Mouse (Mus musculus): Measurements from ENCODE around the gene Mapk9. TPM values are rescaled to one million over a fixed set of nuclear protein-coding genes. Genes with fewer than 3 reads are reported as not detected.
A peak's percentile ranks its signal among the peaks of the same experiment; 100 is the strongest.

Mapk9 gene
- total RNA-seq, 1 experiment from 2014 or later = 43.4 TPM

GRCm38 (mm10) chr11:49835257-49835956, 11.1 kb upstream of the Mapk9 start:
- ATAC-seq (replicated peaks; ENCODE audit: insufficient number of reproducible peaks, low FRiP score, low TSS enrichment, poor library complexity, severe bottlenecking) = no peak

DNA sequence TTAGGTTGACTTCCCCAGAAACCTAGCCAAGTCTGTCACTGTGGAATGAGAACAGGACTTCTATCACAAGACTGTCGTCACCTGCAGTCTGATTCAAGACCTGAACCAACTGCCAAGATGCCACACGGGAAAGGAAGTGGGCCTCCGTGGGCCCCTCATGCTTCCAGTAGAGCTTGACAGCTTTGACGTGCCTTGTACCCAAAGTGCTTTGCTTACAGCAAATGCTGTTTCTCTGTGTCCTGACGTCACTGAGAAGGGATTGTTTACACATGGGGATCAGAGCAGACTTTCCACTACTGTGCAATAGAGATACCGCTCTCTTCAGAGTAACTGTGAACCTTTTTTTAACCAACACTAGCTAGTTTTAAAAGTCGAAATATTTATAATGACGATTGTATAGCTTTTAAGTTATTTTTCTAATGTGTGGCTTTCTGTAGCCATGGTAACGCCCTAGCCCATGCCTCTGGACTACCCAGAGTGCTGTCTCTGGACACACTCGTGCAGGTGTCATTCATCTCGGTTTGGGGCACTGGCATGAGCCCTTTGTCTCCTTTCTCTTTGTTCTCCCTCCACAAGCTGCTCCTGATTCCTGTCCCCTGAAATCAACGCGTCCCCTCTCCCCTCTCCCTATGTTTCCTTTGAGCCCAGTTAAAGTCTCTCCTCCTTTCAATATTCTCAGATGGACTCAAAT, 8.7 kb upstream of the Mapk9 start:
- ATAC-seq (replicated peaks; ENCODE audit: insufficient number of reproducible peaks, low FRiP score, low TSS enrichment, poor library complexity, severe bottlenecking) = no peak

- ATAC-seq (replicated peaks; ENCODE audit: insufficient number of reproducible peaks, low FRiP score, low TSS enrichment, poor library complexity, severe bottlenecking) = no peak
These were observed 5.9 kb upstream of the Mapk9 start for GRCm38 (mm10) chr11:49840666-49841065.

DNA sequence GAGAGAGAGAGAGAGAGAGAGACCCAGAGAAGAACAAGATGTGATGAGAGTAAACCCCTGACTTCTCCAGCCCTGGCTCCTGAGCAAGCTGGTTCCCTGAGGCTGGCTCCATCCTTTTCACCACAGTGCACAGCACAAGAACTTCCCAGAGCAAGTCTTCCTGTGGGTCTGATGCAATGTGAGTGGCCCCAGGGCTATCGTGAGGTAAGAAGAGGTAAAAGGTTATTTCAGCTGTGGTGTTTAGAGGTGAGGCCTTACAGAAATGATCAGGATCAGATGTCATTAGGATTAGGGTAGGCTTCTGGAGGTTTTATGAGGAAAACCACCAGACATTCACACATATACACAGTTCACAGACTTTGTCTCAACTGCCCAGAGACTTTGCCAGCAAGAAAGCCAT, 4.7 kb upstream of the Mapk9 start:
- ATAC-seq (replicated peaks; ENCODE audit: insufficient number of reproducible peaks, low FRiP score, low TSS enrichment, poor library complexity, severe bottlenecking) = no peak

DNA sequence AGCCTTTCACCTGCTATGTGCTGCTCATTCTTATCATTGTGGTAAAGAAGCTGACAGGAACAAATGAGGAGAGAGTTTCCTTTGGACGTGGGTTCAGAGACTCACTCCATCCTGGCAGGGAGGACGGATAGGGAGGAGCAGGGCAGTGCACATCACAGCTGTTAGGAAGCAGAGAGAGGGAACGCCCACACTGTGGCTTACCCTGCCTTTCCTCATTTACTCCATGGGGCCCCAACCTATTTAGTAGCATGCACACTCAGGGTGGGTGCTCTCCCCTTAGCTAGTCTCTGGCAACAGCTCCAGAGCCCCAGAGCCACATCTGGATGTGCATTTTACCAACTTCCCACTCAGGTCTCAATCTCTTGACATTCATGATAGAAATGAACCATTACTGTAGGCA, 3.8 kb upstream of the Mapk9 start:
- no peak for ATAC-seq (replicated peaks; ENCODE audit: insufficient number of reproducible peaks, low FRiP score, low TSS enrichment, poor library complexity, severe bottlenecking)

DNA sequence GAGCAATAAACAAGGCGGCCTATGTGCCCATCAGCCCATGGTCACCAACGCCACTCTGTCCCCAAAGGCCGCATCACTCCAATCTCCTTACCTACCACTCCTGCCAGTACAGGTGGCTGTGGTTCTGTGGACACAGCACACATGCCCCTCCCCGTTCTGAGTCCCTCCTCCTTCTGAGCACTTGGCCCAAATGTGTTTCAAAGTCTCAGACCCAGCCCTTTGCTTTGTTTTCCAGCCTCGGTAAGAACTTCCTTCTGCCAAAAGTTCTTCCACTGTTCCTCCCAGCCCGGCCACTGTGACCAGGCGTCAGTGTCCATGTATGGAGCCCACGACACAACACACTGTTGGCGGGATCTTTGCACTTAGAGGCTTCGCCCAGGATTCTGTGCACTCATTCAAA, 2.2 kb upstream of the Mapk9 start:
- ATAC-seq (replicated peaks; ENCODE audit: insufficient number of reproducible peaks, low FRiP score, low TSS enrichment, poor library complexity, severe bottlenecking) = no peak

DNA sequence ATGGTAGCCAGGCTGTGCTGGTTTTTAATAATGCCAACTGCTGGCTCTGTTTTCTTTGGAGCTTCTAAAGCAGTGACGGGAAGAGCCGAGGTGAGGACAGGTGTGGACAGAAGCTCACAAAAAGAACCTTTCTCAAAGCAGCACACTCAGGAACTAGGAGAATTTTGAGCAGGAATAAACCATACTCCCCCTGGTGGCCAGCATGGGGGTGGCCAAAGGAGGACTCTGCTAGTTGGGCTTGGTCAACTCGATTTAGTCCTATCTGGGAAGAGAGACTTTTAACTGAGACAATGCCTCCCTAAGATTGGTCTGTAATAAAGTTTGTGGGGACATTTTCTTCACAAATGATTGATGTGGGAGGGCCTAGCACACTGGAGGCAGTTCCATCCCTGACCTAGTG, 1.6 kb upstream of the Mapk9 start:
- ATAC-seq (replicated peaks; ENCODE audit: insufficient number of reproducible peaks, low FRiP score, low TSS enrichment, poor library complexity, severe bottlenecking) = peak; percentile 30; the same call in 1 of the 2 replicates

DNA sequence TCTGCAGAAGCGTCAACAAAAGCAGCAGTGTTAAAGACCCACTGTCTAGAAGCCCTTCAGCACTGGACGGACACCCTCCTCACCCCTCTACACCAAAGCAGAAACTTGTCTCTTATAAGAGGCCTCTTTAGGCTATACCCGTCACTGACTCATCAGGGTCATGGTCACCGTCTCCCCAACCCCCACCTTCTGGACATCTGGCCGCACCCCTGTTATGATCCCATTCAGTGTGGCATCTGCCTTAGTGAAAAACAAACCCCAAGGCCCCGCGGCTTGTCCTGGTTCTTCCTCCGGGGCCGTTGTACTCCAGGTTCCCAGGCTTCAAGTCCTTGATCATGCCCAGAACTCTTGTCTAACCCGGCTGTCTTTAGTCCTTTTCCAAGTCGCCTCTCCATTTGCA, 593 bp upstream of the Mapk9 start:
- 0 out of 2 replicates have a peak, but pooled peaks have one; percentile 3 for ATAC-seq (replicated peaks; ENCODE audit: insufficient number of reproducible peaks, low FRiP score, low TSS enrichment, poor library complexity, severe bottlenecking)

DNA sequence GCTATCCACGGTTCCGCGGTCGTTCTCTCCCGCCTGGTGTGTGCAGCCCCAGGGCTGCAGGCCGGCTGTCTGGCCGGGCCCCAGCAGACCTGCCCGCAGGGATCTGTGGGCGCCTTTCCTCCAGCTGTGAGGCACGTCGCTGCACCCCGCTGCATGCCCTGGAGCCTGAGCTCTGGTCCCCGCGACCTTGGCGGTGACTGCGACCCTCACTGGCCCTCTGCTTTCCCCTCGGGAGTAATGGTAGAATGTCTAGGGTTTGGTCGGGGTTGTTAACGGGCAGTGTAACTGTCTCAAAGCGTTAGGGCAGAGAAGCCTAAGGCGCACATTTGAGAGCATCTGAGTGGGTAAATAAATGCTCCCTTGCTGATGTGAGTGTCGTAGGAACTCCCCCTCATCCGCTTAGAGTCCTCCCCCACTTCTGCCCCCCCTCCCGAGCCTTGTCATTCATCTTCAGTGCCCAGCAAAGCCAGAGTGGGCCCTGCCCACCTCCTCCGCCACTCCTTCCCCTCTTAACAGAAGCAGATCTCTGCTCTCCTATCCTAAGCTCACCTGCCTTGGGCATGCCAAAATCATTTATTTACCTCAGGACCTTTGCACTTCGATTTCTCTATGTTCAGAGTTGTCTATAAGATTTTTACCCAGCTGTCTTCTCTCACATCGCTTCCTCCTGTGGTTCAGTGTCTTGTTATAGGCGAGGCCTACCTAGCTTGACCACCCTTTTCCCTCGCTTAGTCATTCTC, 690 bp downstream of the Mapk9 start:
- no peak for ATAC-seq (replicated peaks; ENCODE audit: insufficient number of reproducible peaks, low FRiP score, low TSS enrichment, poor library complexity, severe bottlenecking)

- ATAC-seq (replicated peaks; ENCODE audit: insufficient number of reproducible peaks, low FRiP score, low TSS enrichment, poor library complexity, severe bottlenecking) = no peak
These were observed 1.2 kb downstream of the Mapk9 start for GRCm38 (mm10) chr11:49847811-49848078.

DNA sequence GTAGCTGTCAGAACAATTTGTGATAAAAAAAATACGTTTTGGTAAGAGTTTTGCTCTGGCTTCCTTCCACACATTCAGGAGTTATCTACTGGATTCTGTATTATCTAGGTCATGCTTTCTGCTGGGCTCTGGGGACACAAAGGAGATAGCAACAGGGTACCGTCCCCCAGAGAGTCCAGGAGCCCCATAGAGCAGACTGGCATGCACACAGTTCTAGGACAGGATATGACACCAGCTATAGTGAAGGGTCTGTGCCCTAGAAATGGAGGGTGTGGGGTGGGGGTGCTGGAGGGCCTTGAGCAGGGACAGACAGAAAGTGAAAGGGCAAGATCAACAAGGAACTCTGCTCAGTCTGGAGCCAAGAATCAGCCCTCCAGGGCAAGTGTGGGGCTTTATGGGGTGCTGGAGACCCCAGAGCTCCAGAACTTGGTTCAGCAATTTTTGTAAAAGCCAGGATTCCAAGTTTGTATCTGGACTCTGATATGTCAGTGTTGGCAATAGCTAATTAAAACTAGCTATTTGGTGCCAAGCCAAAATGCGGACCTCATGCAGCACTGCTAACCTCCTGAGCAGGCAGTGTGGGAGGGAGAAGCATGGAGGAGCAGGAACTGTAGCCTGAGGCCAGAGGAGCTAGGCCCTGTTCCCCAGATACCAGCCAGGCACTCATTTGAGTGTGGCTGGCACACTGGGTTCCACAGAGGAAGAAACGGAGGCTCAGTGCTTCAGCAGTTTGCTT, 1.7 kb downstream of the Mapk9 start:
- ATAC-seq (replicated peaks; ENCODE audit: insufficient number of reproducible peaks, low FRiP score, low TSS enrichment, poor library complexity, severe bottlenecking) = no peak

DNA sequence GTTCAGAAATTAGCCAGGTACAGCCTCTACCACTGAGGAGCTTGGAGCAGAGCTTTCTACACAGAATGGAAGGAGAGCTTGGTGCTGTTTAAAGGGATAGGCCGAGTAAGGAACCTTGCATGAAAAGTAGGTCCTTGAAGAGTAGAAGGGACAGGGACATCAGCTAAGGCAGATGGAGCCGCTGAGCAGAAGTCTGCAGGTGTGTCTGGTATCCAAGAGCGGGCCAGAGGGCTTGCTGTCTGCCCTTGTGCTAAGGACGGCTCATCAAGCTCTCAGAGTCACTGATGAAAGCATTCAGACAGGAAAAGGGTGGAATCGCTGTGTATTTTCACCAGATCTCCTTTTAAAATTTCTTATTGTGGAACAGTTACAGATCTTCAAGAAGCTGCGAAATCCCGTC, 3.8 kb downstream of the Mapk9 start:
- no peak for ATAC-seq (replicated peaks; ENCODE audit: insufficient number of reproducible peaks, low FRiP score, low TSS enrichment, poor library complexity, severe bottlenecking)

DNA sequence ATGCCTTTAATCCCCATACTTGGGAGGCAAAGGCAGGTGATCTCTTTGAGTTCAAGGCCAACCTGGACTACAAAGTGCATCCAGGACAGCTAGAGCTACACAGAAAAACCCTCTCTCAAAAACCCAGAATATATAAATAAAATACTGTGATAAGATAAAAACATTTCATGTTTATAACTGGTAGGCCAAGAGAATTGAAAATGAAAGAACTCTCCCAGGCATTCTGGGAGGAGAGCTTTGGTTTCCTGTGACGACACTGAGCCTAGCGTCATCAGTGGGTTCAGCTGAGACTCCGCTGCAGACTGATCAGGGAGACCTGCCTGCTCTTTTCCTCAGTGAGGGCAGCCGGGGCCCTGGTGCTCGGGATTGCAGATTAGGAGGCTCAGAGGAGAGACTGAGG, 8.6 kb downstream of the Mapk9 start:
- ATAC-seq (replicated peaks; ENCODE audit: insufficient number of reproducible peaks, low FRiP score, low TSS enrichment, poor library complexity, severe bottlenecking) = 0 out of 2 replicates have a peak, but pooled peaks have one; percentile 63

- no peak for ATAC-seq (replicated peaks; ENCODE audit: insufficient number of reproducible peaks, low FRiP score, low TSS enrichment, poor library complexity, severe bottlenecking)
These were observed 14.6 kb downstream of the Mapk9 start for GRCm38 (mm10) chr11:49861139-49861538.

- ATAC-seq (replicated peaks; ENCODE audit: insufficient number of reproducible peaks, low FRiP score, low TSS enrichment, poor library complexity, severe bottlenecking) = no peak
These were observed 17.4 kb downstream of the Mapk9 start for GRCm38 (mm10) chr11:49863926-49864325.

DNA sequence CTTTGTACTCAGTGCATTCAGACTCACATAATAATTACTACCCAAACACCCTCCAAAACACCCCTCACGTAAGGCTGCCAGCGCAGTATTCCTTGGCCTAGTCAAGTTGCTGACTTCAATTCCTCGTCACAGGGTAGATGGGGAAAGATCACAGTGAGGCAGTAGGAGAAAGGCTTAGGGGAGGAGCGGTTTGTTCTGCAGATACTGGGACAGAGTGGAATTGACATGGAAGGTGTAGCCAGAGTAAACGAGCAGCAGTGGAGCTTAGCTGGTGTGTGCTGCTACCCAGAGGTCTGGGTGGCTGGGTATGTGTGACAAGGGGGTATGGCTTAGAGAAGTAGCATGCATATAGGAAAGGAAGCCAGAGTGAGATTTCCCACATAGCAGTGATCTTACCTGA, 20.8 kb downstream of the Mapk9 start:
- no peak for ATAC-seq (replicated peaks; ENCODE audit: insufficient number of reproducible peaks, low FRiP score, low TSS enrichment, poor library complexity, severe bottlenecking)

GRCm38 (mm10) chr11:49869762-49870161, 23.2 kb downstream of the Mapk9 start:
- 0 out of 2 replicates have a peak, but pooled peaks have one; percentile 61 for ATAC-seq (replicated peaks; ENCODE audit: insufficient number of reproducible peaks, low FRiP score, low TSS enrichment, poor library complexity, severe bottlenecking)

DNA sequence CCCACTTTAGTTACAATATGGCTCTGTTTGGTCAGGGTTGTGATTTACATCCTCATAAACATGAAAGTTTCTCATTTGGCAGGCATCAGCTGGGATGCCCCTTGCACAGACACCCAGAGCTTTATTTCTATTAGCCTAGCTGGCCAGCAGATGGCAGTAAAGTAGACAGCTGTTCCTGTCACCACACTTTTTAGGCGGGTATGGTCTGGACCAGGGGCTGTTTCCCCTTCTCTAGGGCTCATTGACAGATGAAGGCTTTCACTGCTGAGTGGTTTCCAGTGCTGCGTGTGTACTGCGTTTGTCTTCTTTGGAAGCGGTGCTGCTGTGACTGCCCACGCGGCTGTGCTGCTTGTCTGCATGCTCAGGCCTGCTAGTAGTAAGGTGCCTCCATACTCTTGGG, 25.4 kb downstream of the Mapk9 start:
- 0 out of 2 replicates have a peak, but pooled peaks have one; percentile 21 for ATAC-seq (replicated peaks; ENCODE audit: insufficient number of reproducible peaks, low FRiP score, low TSS enrichment, poor library complexity, severe bottlenecking)

GRCm38 (mm10) chr11:49872779-49873178, 26.2 kb downstream of the Mapk9 start:
- ATAC-seq (replicated peaks; ENCODE audit: insufficient number of reproducible peaks, low FRiP score, low TSS enrichment, poor library complexity, severe bottlenecking) = no peak

Data from monocyte, adult 5-6 weeks (primary cell).